Mouse (Mus musculus) liver, postnatal 0 days (tissue): ENCODE results near the gene Ilf3.

Source experiments
- CTCF ChIP-seq: sonication (generic); IDR thresholded peaks from 2 replicates; pipeline ENCODE4 v1.5.1; 2016; ENCODE audit warnings: antibody characterized with exemption, low read depth
- EP300 ChIP-seq: IDR thresholded peaks from 2 replicates; pipeline ENCODE4 v1.6.1; 2016; ENCODE audit warnings: antibody characterized with exemption, low read depth, mild to moderate bottlenecking

GRCm38 (mm10) chr9:21397170-21397569 is 29.5 kb downstream of the Ilf3 start:
- TF ChIP-seq CTCF = no peak
- TF ChIP-seq EP300 = no peak
